Mouse (Mus musculus) 3134 (cell line): ENCODE data around the gene Rnf121.

Source experiments
- DNase-seq: peaks from one replicate; pipeline ENCODE4 v3.0.0-alpha.2; 2011; ENCODE audit warnings: low spot score; ENCODE audit not compliant: insufficient read length; ENCODE audit errors: extremely low read depth

Gene Rnf121

GRCm38 (mm10) chr7:102065046-102065891, at the start of gene Rnf121, which contains the start of the genes Xndc1 and Xntrpc:
TSS of gene Rnf121 (minus strand) at chr7:102065469.
TSS of gene Xndc1 (plus strand) at chr7:102065511.
TSS of gene Xntrpc (plus strand) at chr7:102065713.
- peak; percentile 90 for DNase-seq

- no peak for DNase-seq
These were observed 48.0 kb upstream of the Rnf121 start for GRCm38 (mm10) chr7:102113151-102113729.

GRCm38 (mm10) chr7:102109746-102110145, 44.5 kb upstream of the Rnf121 start:
- no peak for DNase-seq

- DNase-seq = no peak
These were observed 43.9 kb upstream of the Rnf121 start, which contains the start of gene Art5 for GRCm38 (mm10) chr7:102109171-102109570. TSS of gene Art5 (minus strand) at chr7:102109489.

- DNase-seq = no peak
These were observed 42.9 kb upstream of the Rnf121 start for GRCm38 (mm10) chr7:102108206-102108605.

GRCm38 (mm10) chr7:102106700-102107141, 41.5 kb upstream of the Rnf121 start:
- no peak for DNase-seq

GRCm38 (mm10) chr7:102104126-102104525, 38.9 kb upstream of the Rnf121 start:
- no peak for DNase-seq

GRCm38 (mm10) chr7:102103555-102103954, 38.3 kb upstream of the Rnf121 start:
- DNase-seq = no peak

- peak; percentile 33 for DNase-seq
These were observed 37.4 kb upstream of the Rnf121 start for GRCm38 (mm10) chr7:102102696-102103095.

GRCm38 (mm10) chr7:102102241-102102640, 37.0 kb upstream of the Rnf121 start:
- no peak for DNase-seq

- no peak for DNase-seq
These were observed 36.2 kb upstream of the Rnf121 start, which contains the start of gene Art1 for GRCm38 (mm10) chr7:102101487-102101886. TSS of gene Art1 (plus strand) at chr7:102101743.

GRCm38 (mm10) chr7:102100868-102101267, 35.6 kb upstream of the Rnf121 start:
- DNase-seq = no peak

GRCm38 (mm10) chr7:102099760-102100661, 34.7 kb upstream of the Rnf121 start:
- DNase-seq = no peak

- DNase-seq = no peak
These were observed 22.1 kb upstream of the Rnf121 start for GRCm38 (mm10) chr7:102087336-102087735.

- no peak for DNase-seq
These were observed 18.9 kb upstream of the Rnf121 start for GRCm38 (mm10) chr7:102084041-102084696.

GRCm38 (mm10) chr7:102082816-102083215, 17.5 kb upstream of the Rnf121 start, which contains the start of gene Trpc2:
TSS of gene Trpc2 (plus strand) at chr7:102083116.
- no peak for DNase-seq

- DNase-seq = no peak
These were observed 16.5 kb upstream of the Rnf121 start for GRCm38 (mm10) chr7:102081784-102082183.

- no peak for DNase-seq
These were observed 15.0 kb upstream of the Rnf121 start for GRCm38 (mm10) chr7:102080311-102080710.

GRCm38 (mm10) chr7:102078517-102078916, 13.2 kb upstream of the Rnf121 start:
- no peak for DNase-seq

GRCm38 (mm10) chr7:102076714-102077296, 11.5 kb upstream of the Rnf121 start:
- no peak for DNase-seq
